Mouse (Mus musculus) hindbrain, embryonic 15.5 days (tissue): ENCODE results near the gene Dcaf10. TPM values are rescaled to one million over a fixed set of nuclear protein-coding genes. Genes with fewer than 3 reads are reported as not detected.
A peak's percentile ranks its signal among the peaks of the same experiment; 100 is the strongest.

Experiments used
- ATAC-seq: fragments of 200-750 bp; cut with Nextera tagmentation; 2 replicates; pipeline ENCODE4 v1.8.0; 2017; ENCODE audit warnings: low read depth, moderate number of reproducible peaks, moderate TSS enrichment; ENCODE audit not compliant: low FRiP score
- H3K27ac ChIP-seq: fragments of 300-500 bp; sonication (generic); replicated peaks from 2 replicates; pipeline ENCODE4 v1.5.1; 2015; ENCODE audit warnings: mild to moderate bottlenecking, inconsistent platforms
- H3K27me3 ChIP-seq: fragments of 300-500 bp; sonication (generic); 2 replicates; pipeline ENCODE4 v1.6.1; 2015; ENCODE audit warnings: control low read depth, inconsistent platforms
- H3K36me3 ChIP-seq: fragments of 300-500 bp; sonication (generic); 2 replicates; pipeline ENCODE4 v1.6.1; 2015; ENCODE audit warnings: control low read depth, inconsistent platforms
- H3K4me1 ChIP-seq: fragments of 300-500 bp; sonication (generic); replicated peaks from 2 replicates; pipeline ENCODE4 v1.6.1; 2015; ENCODE audit warnings: control low read depth, inconsistent platforms
- H3K4me2 ChIP-seq: fragments of 300-500 bp; sonication (generic); 2 replicates; pipeline ENCODE4 v1.6.1; 2015; ENCODE audit warnings: moderate library complexity, mild to moderate bottlenecking, inconsistent platforms
- H3K4me3 ChIP-seq: fragments of 300-500 bp; sonication (generic); 2 replicates; pipeline ENCODE4 v1.5.1; 2015; ENCODE audit warnings: mild to moderate bottlenecking, inconsistent platforms
- H3K9ac ChIP-seq: fragments of 300-500 bp; sonication (generic); 2 replicates; pipeline ENCODE4 v1.6.1; 2015; ENCODE audit warnings: inconsistent platforms
- H3K9me3 ChIP-seq: fragments of 300-500 bp; sonication (generic); 2 replicates; pipeline ENCODE4 v1.6.1; 2016; ENCODE audit warnings: control low read depth, inconsistent platforms
- WGBS: fragments of 180-500 bp; shearing (Covaris S2); methylation state at CpG from one replicate; pipeline ENCODE4 v1.1.7; 2015; 5-methylcytosine and 5-hydroxymethylcytosine counted together
- polyA plus RNA-seq: library from polyadenylated mRNA; unstranded; fragments of >200 nt; fragmentation: Nextera tagmentation; extraction: Ambion mirVana; gene quantifications from 2 replicates; pipeline ENCODE4 v1.2.1, GENCODE M21; 2015

Gene Dcaf10
- polyA plus RNA-seq = 7.7 and 8.3 TPM in 2 replicates

DNA sequence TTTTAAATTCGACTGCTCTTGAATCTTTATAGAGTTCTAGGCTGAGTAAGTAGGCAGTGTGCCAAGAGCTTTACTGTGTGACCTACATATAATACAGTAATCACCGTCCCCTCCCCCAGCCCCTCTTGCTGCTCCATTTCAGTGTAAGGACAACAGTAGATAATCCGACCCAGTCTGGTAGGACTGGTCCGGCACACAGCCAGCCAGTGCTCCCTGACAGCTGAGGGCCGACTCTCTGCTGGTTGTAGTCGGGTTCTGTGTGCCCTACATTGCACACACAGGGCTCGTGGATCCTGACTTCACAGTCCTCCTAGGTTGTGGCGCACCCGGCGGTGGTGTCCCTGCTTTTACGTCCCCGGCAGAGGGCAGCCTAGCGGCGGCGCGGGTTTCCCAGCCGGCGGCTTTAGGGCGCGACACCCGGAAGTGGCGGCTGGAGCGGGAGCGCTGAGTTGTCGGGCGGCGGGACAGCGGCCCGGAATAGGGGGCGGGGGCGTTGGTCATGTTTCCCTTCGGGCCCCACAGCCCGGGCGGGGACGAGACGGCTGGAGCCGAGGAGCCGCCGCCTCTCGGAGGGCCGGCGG is at the start of gene Dcaf10:
Dcaf10 (plus strand) TSS at position 433 of the 581 bp plus-strand sequence.
- WGBS = under 1% methylated on average over 36 of the region's 42 CpGs
- H3K27ac ChIP-seq = peak within 1 kb of the TSS; percentile 97
- peak within 1 kb of the TSS; percentile 72 for H3K9ac ChIP-seq
- H3K36me3 ChIP-seq = no peaks in the 10 kb centered on the region
- H3K9me3 ChIP-seq = no peaks in the 10 kb centered on the region
- H3K27me3 ChIP-seq = no peaks in the 10 kb centered on the region
- H3K4me3 ChIP-seq = peak within 1 kb of the TSS; percentile 95
- peak within 1 kb of the TSS; percentile 77 for H3K4me2 ChIP-seq
- ATAC-seq = peak; percentile 93
- peaks cover 34% of the 10 kb centered on the region for H3K4me1 ChIP-seq

DNA sequence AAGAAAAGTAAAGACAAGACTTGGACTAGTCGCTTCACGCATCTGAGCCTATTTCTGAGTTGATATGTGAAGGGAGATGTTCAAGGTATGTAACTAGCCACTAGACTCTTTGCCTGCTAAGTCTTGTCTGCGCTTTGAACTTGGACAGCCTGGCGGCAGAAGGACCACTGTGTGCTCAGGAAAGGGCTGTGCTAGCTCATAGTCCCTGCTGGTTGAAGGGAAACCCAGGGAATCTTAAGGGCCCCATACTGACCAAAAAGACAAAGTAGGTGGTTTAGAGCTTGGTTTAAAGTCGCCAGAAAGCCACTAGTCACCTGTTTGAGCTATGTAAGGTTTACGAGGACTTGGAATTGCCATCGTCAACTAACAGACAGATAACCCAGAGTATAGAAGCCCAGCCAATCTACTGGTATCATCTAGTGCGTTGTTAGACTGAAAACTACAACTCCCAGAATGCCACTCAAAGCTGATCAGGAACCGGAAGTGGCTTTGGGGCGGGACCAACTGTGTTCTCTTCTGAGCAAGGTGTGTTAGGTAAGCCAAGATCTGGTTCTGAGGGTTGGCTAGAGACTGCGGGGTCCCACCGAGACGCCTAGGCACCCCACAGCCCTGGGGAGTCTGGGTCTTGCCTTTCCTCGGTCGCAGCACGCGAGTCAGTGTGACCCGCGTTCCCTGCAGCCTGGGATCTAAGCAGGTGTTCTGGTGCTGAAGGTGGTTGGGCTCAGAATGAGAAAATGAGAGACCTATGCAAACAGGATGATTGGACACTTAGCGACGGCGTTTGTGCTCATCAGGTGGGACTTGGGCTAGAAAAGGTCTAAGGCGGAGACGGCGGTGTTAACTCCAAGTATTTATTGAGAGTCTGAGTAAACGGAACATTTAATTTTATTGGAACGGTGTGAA is 45.0 kb upstream of the Dcaf10 start, which contains the start of gene Trmt10b:
Trmt10b (plus strand) TSS at position 466 of the 903 bp plus-strand sequence.
- 22% methylated on average over 27 of the region's 27 CpGs for WGBS
- peak within 1 kb of the TSS; percentile 56; the same call in 1 of the 2 replicates for H3K27ac ChIP-seq

DNA sequence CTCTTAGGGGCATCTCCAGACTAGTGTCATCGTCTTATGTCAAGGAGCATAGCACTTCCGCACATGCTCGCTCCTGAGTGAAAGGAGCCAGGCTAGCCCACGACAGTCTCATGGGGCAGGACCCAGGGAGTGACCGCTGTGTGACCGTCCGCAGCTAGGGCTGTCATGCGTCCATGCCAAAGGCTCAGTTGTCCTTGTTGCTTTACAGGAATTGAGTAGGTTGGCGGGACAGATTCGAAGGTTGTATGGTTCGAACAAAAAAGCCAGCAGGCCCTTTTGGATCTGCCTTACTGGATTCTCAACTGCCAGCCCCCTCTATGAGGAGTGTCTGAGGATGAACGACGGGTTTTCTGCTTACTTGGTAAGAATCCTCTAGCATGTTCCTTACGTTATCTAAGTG is 36.4 kb upstream of the Dcaf10 start:
- Histone ChIP-seq H3K36me3 (peaks cover 82% of the 10 kb centered on the region), H3K4me2 (no peak overlapping the region), H3K9me3 (no peaks in the 10 kb centered on the region), H3K9ac (no peak overlapping the region), H3K4me1 (no peaks in the 10 kb centered on the region), H3K4me3 (no peak overlapping the region), H3K27me3 (no peaks in the 10 kb centered on the region), H3K27ac (no peak overlapping the region)
- WGBS = 98% methylated on average over 14 of the region's 14 CpGs
- no peak for ATAC-seq

More for the DNA sequence above, 45.0 kb upstream of the Dcaf10 start, which contains the start of gene Trmt10b:
- peak within 1 kb of the TSS; percentile 68 for H3K4me2 ChIP-seq
- peak within 1 kb of the TSS; percentile 89 for H3K9ac ChIP-seq
- no peaks in the 10 kb centered on the region for H3K9me3 ChIP-seq
- no peaks in the 10 kb centered on the region for H3K27me3 ChIP-seq
- peak; percentile 97 for ATAC-seq
- peaks cover 17% of the 10 kb centered on the region for H3K4me1 ChIP-seq
- H3K4me3 ChIP-seq = peak within 1 kb of the TSS; percentile 92
- H3K36me3 ChIP-seq = peaks cover 21% of the 10 kb centered on the region

DNA sequence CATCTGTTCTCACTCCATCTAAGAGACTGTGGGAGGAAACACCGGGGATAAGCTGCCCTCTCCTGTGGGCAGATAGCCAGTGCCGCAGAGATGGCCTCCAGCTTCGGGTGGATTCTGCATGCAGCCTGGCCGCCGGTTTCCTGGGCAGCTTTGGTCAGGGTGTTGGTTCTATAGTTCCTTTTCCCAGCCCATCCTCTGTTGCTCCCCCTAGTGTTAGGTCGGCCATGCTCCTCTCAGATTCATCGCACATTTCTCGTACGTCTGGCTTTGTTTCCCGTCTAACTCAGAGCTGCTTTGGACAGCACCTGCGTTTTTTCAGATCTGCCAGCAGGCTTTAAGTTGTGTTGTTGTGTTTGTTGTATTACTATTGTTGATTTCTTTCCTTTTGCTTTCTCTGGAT is 33.9 kb upstream of the Dcaf10 start:
- H3K27ac ChIP-seq = no peak overlapping the region
- 44% methylated on average over 11 of the region's 11 CpGs for WGBS
- H3K9me3 ChIP-seq = no peaks in the 10 kb centered on the region
- no peaks in the 10 kb centered on the region for H3K4me1 ChIP-seq
- no peaks in the 10 kb centered on the region for H3K27me3 ChIP-seq
- H3K4me2 ChIP-seq = no peak overlapping the region
- H3K9ac ChIP-seq = no peak overlapping the region
- H3K4me3 ChIP-seq = no peak overlapping the region
- ATAC-seq = no peak
- peaks cover 65% of the 10 kb centered on the region for H3K36me3 ChIP-seq

DNA sequence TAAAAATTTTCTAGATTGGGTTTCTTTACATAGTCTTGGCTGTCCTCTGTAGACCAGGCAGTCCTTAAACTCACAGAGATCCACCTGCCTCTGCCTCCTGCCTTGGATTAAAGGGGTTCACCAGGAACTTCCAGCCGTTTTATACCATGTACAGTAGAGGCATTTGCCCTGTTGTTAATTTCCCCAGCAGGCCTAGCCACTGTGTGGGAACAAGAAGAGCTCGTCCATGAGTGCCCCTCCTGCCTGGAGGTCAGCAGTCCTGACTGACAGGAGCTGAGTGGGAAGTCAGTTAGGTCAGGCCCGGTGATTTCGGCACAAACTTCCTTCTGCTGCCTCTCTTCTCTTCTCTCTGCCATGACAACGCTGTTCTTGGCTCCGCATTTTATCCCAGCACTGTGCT is 33.3 kb upstream of the Dcaf10 start:
- H3K4me2 ChIP-seq = no peak overlapping the region
- H3K27me3 ChIP-seq = no peaks in the 10 kb centered on the region
- 85% methylated on average over 6 of the region's 6 CpGs for WGBS
- no peaks in the 10 kb centered on the region for H3K4me1 ChIP-seq
- no peak overlapping the region for H3K4me3 ChIP-seq
- H3K9me3 ChIP-seq = no peaks in the 10 kb centered on the region
- H3K36me3 ChIP-seq = peaks cover 62% of the 10 kb centered on the region
- no peak overlapping the region for H3K9ac ChIP-seq
- H3K27ac ChIP-seq = no peak overlapping the region
- no peak for ATAC-seq

DNA sequence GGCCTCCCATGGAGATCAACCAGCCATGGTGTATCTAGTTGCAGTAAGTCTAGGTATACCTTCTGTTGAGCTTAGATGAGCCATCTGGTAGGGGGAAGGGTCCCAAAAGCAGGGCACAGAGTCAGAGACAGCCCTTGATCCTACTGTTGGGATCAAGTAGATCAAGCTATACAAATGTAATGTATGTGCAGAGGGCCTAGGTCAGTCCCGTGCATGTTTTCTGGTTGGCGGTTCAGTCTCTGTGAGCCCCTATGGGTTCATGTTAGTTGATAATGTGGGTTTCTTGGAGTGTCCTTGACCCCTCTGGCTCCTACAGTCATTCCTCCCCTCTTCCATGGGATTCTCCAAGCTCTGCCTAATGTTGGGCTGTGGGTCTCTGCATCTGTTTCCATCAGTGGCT is 30.8 kb upstream of the Dcaf10 start:
- WGBS = 91% methylated on average over 2 of the region's 2 CpGs

DNA sequence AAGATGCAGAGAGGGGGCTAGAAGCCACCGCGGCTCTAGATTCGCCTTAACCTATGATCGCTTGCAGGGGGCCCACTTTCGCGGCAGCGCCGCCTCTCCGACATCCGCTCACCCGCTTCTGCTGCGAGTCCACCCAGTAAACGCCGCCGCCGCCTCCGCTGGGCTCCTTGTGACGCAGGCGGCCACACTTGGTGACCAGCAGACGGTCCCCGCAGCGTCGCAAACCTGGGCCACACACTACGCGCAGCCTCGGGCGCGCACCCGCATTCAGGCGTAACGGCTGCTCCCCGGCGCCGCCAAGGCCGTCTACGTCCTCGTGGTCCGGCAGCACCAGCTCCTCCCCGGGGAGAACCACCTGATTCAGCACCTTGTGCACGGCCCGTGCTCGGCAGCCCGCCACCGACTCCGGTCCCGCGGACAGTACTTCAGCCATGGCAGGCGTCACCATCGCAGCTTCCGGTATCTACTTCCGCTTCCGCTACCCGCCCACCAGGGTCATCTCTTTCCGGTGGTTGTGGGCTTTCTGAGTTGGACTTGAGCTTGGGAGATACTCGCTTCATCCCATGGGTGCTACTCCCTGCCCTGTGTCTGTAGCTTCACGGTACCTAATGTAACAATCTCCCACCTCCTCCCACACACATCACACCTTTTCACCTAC is 21.6 kb upstream of the Dcaf10 start:
- H3K4me1 ChIP-seq = peaks cover 21% of the 10 kb centered on the region
- no peaks in the 10 kb centered on the region for H3K9me3 ChIP-seq
- peak overlapping the region; percentile 67 for H3K9ac ChIP-seq
- H3K4me3 ChIP-seq = peak overlapping the region; percentile 58
- peak overlapping the region; percentile 84 for H3K27ac ChIP-seq
- under 1% methylated on average over 56 of the region's 56 CpGs for WGBS
- H3K27me3 ChIP-seq = peaks cover 16% of the 10 kb centered on the region
- peaks cover 10% of the 10 kb centered on the region for H3K36me3 ChIP-seq
- peak; percentile 93 for ATAC-seq
- H3K4me2 ChIP-seq = peak overlapping the region; percentile 67

More for the DNA sequence above, 30.8 kb upstream of the Dcaf10 start:
- Histone ChIP-seq H3K9me3 (no peaks in the 10 kb centered on the region), H3K36me3 (peaks cover 58% of the 10 kb centered on the region), H3K27me3 (no peaks in the 10 kb centered on the region), H3K9ac (no peak overlapping the region), H3K4me3 (no peak overlapping the region), H3K4me2 (no peak overlapping the region), H3K4me1 (no peaks in the 10 kb centered on the region), H3K27ac (no peak overlapping the region)
- no peak for ATAC-seq

DNA sequence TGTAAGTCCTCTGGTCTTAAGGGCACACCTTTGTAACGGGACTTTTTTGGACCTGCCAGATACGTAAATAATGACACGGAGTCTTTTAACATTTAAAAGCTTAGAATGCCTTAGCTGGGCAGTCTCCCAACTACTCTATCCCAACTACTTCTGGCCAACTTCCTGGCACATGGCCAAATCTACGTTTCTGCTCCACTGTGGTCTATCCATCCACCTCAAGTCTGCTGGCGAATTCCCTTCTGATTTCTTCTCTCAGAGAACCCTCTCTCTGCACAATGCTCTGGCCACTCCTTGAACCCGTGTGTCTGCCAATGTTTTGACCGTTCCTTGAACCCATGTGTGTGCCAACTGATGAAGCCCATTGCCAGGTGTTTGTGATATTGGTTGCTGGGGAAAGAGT is 10.8 kb upstream of the Dcaf10 start:
- H3K4me1 ChIP-seq = no peaks in the 10 kb centered on the region
- H3K27me3 ChIP-seq = peaks cover 14% of the 10 kb centered on the region; the same call in 1 of the 2 replicates
- no peak overlapping the region for H3K4me3 ChIP-seq
- H3K36me3 ChIP-seq = no peaks in the 10 kb centered on the region
- no peak overlapping the region for H3K27ac ChIP-seq
- 79% methylated on average over 7 of the region's 7 CpGs for WGBS
- no peak for ATAC-seq
- no peak overlapping the region for H3K4me2 ChIP-seq
- no peaks in the 10 kb centered on the region for H3K9me3 ChIP-seq
- no peak overlapping the region for H3K9ac ChIP-seq

DNA sequence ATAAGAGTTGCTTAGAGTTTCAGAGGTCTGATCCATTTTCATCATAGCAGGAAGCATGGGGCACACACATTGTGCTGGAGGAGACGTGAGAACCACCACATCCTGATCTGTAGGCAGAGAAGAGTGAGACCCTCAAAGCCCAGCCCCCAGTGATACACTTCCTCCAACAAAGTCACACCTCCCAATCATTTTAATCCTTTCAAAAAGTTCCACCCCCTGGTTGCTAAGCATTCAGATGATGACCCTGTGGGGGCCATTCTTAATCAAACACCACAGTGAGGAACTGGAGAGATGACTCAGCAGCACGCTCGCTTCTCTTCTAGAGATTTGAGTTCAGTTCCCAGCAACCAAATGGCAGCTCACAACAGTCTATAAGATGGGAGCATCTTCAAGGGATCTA is 9.4 kb upstream of the Dcaf10 start:
- Histone ChIP-seq H3K4me3 (no peak overlapping the region), H3K9me3 (no peaks in the 10 kb centered on the region), H3K36me3 (no peaks in the 10 kb centered on the region), H3K27me3 (peaks cover 7% of the 10 kb centered on the region; the same call in 1 of the 2 replicates), H3K4me2 (no peak overlapping the region), H3K27ac (no peak overlapping the region), H3K9ac (no peak overlapping the region), H3K4me1 (no peaks in the 10 kb centered on the region)
- no peak for ATAC-seq
- WGBS = 72% methylated on average over 3 of the region's 3 CpGs

DNA sequence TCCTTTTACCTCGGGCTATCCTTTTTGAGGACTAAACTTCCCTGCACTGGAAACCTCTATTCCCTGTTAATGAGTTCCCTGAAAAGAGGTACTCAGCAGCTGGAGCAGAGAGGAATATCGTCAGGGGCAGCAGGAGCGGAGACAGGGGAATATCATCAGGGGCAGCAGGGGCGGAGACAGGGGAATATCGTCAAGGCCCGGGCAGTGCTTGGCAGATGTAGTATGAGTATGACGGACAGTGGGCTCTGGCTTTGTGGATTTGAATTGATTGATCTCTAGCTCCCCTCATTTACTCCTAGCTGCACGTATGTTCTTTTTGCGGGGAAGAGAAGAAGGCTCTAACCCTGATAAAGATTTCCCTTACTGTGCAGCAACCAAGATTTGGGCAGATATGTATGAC is 675 bp upstream of the Dcaf10 start:
- Histone ChIP-seq H3K4me2 (peak overlapping the region; percentile 77), H3K9me3 (no peaks in the 10 kb centered on the region), H3K4me1 (peaks cover 33% of the 10 kb centered on the region), H3K27ac (peak overlapping the region; percentile 97), H3K9ac (peak overlapping the region; percentile 72), H3K4me3 (peak overlapping the region; percentile 95), H3K36me3 (no peaks in the 10 kb centered on the region), H3K27me3 (no peaks in the 10 kb centered on the region)
- WGBS = 57% methylated on average over 9 of the region's 9 CpGs
- peak; percentile 7; the same call in 1 of the 2 replicates for ATAC-seq

DNA sequence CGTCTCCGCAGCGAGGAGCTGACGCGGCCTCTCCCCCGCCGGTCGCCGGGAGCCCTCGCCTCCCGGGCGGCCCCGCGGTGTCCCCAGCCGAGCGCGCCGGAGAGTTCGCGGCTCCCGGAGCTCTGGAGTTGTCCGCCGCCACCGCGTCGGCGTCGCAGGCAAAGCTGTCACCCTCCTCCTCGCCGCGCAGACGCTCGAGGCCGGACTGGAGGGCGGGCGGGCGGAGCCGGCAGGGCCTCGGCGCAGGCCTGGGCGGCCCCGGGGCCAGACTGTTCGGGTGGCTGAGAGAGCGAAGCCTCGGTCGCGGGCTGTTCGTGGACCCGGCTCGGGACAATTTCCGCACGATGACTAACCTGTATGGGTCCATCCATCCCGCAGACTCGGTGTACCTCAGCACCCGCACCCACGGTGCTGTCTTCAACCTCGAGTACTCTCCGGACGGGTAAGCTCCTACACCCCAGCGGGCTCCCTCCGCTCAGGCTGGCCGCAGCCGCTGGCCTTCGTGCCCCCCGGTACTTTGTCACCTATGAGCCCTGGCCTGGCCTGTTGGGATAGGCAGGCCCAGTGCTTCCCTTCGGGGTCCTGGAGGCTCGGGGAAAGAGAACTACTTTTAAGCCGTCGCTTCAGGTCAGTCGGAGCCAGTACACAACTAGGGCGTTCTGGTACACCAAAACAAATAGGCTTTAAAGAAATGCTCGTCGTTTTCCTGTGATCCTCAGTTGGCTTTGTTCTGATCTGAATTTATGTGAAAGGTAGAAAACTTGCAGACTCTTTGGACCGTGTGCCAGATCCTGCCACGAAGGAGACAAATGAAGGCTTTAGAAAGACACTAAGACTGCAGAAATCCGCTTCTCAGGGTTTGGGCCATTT is 620 bp downstream of the Dcaf10 start, which contains the start of gene Exosc3:
Exosc3 (minus strand) TSS at position 447 of the 870 bp plus-strand sequence.
- Histone ChIP-seq H3K4me2 (peak within 1 kb of the TSS; percentile 77), H3K4me3 (peak within 1 kb of the TSS; percentile 95), H3K4me1 (peaks cover 34% of the 10 kb centered on the region), H3K27me3 (no peaks in the 10 kb centered on the region), H3K36me3 (no peaks in the 10 kb centered on the region), H3K27ac (peak within 1 kb of the TSS; percentile 97), H3K9ac (peak within 1 kb of the TSS; percentile 72), H3K9me3 (no peaks in the 10 kb centered on the region)
- ATAC-seq = peak; percentile 79
- under 1% methylated on average over 73 of the region's 76 CpGs for WGBS
